Mouse (Mus musculus): Measurements from ENCODE around the gene Dbp.

DNA sequence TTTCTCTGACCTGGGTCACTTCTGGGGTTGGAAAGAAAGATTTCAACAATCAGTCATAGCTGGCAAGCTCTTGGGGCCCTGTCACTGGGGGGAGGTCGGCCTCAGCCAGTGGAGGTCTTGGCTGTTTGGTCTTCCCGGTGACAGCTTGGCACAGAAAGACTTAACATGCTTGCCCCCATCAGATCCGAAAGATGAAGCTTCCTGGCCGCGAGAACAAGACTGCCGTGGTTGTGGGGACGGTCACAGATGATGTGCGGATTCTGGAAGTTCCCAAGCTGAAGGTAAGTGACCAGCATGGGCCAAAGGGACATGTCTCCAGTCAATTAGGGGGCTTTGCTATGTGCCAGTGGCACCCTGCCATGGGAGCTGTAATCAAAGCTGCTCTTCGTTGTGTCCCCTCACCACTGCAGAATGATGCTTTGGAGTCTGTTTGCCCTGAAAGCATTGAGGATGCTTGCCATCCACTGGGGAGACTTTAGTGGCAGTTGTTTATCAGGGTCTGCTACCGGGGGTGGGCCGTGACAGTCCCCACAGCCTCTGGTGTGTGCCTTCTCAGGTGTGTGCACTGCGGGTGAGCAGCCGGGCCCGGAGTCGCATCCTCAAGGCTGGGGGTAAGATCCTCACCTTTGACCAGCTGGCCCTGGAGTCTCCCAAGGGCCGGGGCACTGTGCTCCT lies 15.0 kb downstream of the Dbp start:
- TF ChIP-seq MYOG (IDR thresholded peaks at IDR 0.05; ENCODE audit: control insufficient read depth in 1 of 3, insufficient read depth in 1 of 3, insufficient read length in 2 of 3, low read depth in 2 of 3) (no peak), REST (IDR thresholded peaks at IDR 0.05; ENCODE audit: insufficient read depth, insufficient read length) (no peak), TCF12 (IDR thresholded peaks at IDR 0.05; ENCODE audit: insufficient read depth, poor library complexity, severe bottlenecking) (no peak), E2F4 (IDR thresholded peaks at IDR 0.05; ENCODE audit: insufficient read depth) (no peak), USF1 (IDR thresholded peaks at IDR 0.05; ENCODE audit: low read depth) (no peak), POLR2A (IDR thresholded peaks at IDR 0.05; ENCODE audit: insufficient read length, low read depth) (no peak), POLR2AphosphoS2 (IDR thresholded peaks at IDR 0.05; ENCODE audit: insufficient read length, low read depth) (no peak), MAX (IDR thresholded peaks at IDR 0.05; ENCODE audit: low read depth) (no peak), TCF3 (IDR thresholded peaks at IDR 0.05; ENCODE audit: insufficient read length, low read depth) (no peak), SRF (IDR thresholded peaks at IDR 0.05; ENCODE audit: control insufficient read depth, insufficient read length, low read depth) (no peak)

Measured in myocyte (in vitro differentiated cells).